ENCODE assay signal across 8 mouse cellular contexts in genomic region chr2:18766821-18767541, GRCm38 (mm10).
DNase-seq lines count a peak whose midpoint lies in the region; ATAC-seq lines count a peak whose summit lies in the region.

No protein-coding gene starts in this region.

- H3K27me3 ChIP-seq in embryonic facial prominence, embryonic 14.5 days (replicated peaks; ENCODE audit: control insufficient read depth, insufficient read depth, low read length) = no peaks in the 10 kb centered on the region
- H3K27me3 ChIP-seq in limb, embryonic 13.5 days = no peaks in the 10 kb centered on the region
- no peaks in the 10 kb centered on the region for H3K27me3 ChIP-seq in midbrain, embryonic 15.5 days (replicated peaks)

- DNase-seq in 3T3-L1 (ENCODE audit: low read depth, low spot score) = peak; percentile 89
- peak; percentile 85 to 89 for DNase-seq in adrenal gland, postnatal 36 days
- DNase-seq in embryonic facial prominence, embryonic 14.5 days (ENCODE audit: low spot score) = peak; percentile 95
- DNase-seq in heart, adult 8-10 months (ENCODE audit: low spot score) = peak; percentile 84
- peak; percentile 83 for DNase-seq in kidney, adult 9 months
- DNase-seq in spleen, adult 18-20 months = peak; percentile 42 to 62

- H3K27ac ChIP-seq in embryonic facial prominence, embryonic 14.5 days (replicated peaks; ENCODE audit: low read depth, low read length) = peak overlapping the region; percentile 93
- peak overlapping the region; percentile 97 for H3K27ac ChIP-seq in limb, embryonic 13.5 days
- peak overlapping the region; percentile 95 for H3K27ac ChIP-seq in midbrain, embryonic 15.5 days

- H3K36me3 ChIP-seq in embryonic facial prominence, embryonic 14.5 days (ENCODE audit: control insufficient read depth, insufficient read depth, low read length) = no peaks in the 10 kb centered on the region
- H3K36me3 ChIP-seq in limb, embryonic 13.5 days = no peaks in the 10 kb centered on the region
- no peaks in the 10 kb centered on the region for H3K36me3 ChIP-seq in midbrain, embryonic 15.5 days (replicated peaks)

- WGBS in embryonic facial prominence, embryonic 14.5 days = 1% methylated on average over 39 of the region's 56 CpGs
- WGBS in limb, embryonic 13.5 days = under 1% methylated on average over 56 of the region's 56 CpGs
- WGBS in midbrain, embryonic 15.5 days = under 1% methylated on average over 56 of the region's 56 CpGs

- peak overlapping the region; percentile 95 for H3K9ac ChIP-seq in embryonic facial prominence, embryonic 14.5 days (ENCODE audit: low read depth, low read length)
- peak overlapping the region; percentile 95 for H3K9ac ChIP-seq in limb, embryonic 13.5 days
- H3K9ac ChIP-seq in midbrain, embryonic 15.5 days = peak overlapping the region; percentile 96

- peak; percentile 93 for ATAC-seq in embryonic facial prominence, embryonic 14.5 days (ENCODE audit: low read depth)
- ATAC-seq in limb, embryonic 13.5 days (ENCODE audit: low FRiP score, low read depth) = peak; percentile 92
- peak; percentile 92 for ATAC-seq in midbrain, embryonic 15.5 days (replicated peaks)

- H3K9me3 ChIP-seq in embryonic facial prominence, embryonic 14.5 days (ENCODE audit: control insufficient read depth, low read length) = no peaks in the 10 kb centered on the region; the same call in 1 of the 2 replicates
- H3K9me3 ChIP-seq in limb, embryonic 13.5 days = 0 out of 2 replicates have a peak, but pooled peaks cover 5% of the 10 kb centered on the region
- H3K9me3 ChIP-seq in midbrain, embryonic 15.5 days = no peaks in the 10 kb centered on the region

- H3K4me1 ChIP-seq in embryonic facial prominence, embryonic 14.5 days (ENCODE audit: control insufficient read depth, insufficient read depth, low read length) = no peaks in the 10 kb centered on the region
- peaks cover 7% of the 10 kb centered on the region for H3K4me1 ChIP-seq in limb, embryonic 13.5 days
- H3K4me1 ChIP-seq in midbrain, embryonic 15.5 days = no peaks in the 10 kb centered on the region

- peak overlapping the region; percentile 74 for H3K4me3 ChIP-seq in embryonic facial prominence, embryonic 14.5 days (ENCODE audit: low read depth, low read length)
- H3K4me3 ChIP-seq in limb, embryonic 13.5 days = peak overlapping the region; percentile 69
- peak overlapping the region; percentile 73 for H3K4me3 ChIP-seq in midbrain, embryonic 15.5 days

- peak overlapping the region; percentile 56 for H3K4me2 ChIP-seq in embryonic facial prominence, embryonic 14.5 days (ENCODE audit: low read depth, low read length)
- H3K4me2 ChIP-seq in limb, embryonic 13.5 days (replicated peaks) = peak overlapping the region; percentile 74
- peak overlapping the region; percentile 63 for H3K4me2 ChIP-seq in midbrain, embryonic 15.5 days

Comparison
In these comparisons a context has a peak if more than half of its experiments do, and no peak if none do; other contexts are left out.
1. Peak in every context shown above with its lines: DNase-seq, ATAC-seq, H3K4me3 ChIP-seq and H3K27ac ChIP-seq.